Mouse (Mus musculus) MEL (cell line): ENCODE measurements around the gene Spsb1. TPM values are rescaled to one million over a fixed set of nuclear protein-coding genes. Genes with fewer than 3 reads are reported as not detected.

Source experiments
- DNase-seq: peaks from one replicate; pipeline ENCODE4 v3.0.0; 2011; ENCODE audit warnings: low read depth, low spot score
- H3K27ac ChIP-seq: 2 replicates; pipeline ENCODE4 v1.5.1; 2012; ENCODE audit warnings: low read depth, mild to moderate bottlenecking, control low read depth, low read length, moderate library complexity; ENCODE audit not compliant: control insufficient read depth
- H3K27me3 ChIP-seq, 2 experiments: fragments of 150-350 bp in 1 of 2; sonication (generic) in 1 of 2; 2 replicates each; pipeline ENCODE4 v1.6.1; 2012; ENCODE audit warnings: low read length in 2 of 2, mild to moderate bottlenecking in 2 of 2, improper control_type of control experiment in 1 of 2, moderate library complexity in 1 of 2; ENCODE audit not compliant: insufficient read depth in 2 of 2, control insufficient read depth in 1 of 2
- H3K36me3 ChIP-seq, 2 experiments: 2 replicates each; pipeline ENCODE4 v1.6.1; 2012 to 2014; ENCODE audit warnings: low read length in 2 of 2, improper control_type of control experiment in 1 of 2, inconsistent platforms in 1 of 2, mild to moderate bottlenecking in 1 of 2; ENCODE audit not compliant: insufficient read depth in 2 of 2, control insufficient read depth in 1 of 2
- H3K4me1 ChIP-seq, 2 experiments: fragments of 150-350 bp in 1 of 2; sonication (generic) in 1 of 2; 2 replicates each; pipeline ENCODE4 v1.6.1; 2012; ENCODE audit warnings: low read length in 2 of 2, improper control_type of control experiment in 1 of 2, mild to moderate bottlenecking in 1 of 2; ENCODE audit not compliant: insufficient read depth in 2 of 2, control insufficient read depth in 1 of 2
- H3K4me3 ChIP-seq, 2 experiments: fragments of 150-350 bp in 1 of 2; sonication (generic) in 1 of 2; 2 replicates each; pipeline ENCODE4 v1.5.1; 2012; ENCODE audit warnings: low read depth in 2 of 2, low read length in 2 of 2, mild to moderate bottlenecking in 2 of 2, moderate library complexity in 2 of 2, control low read depth in 1 of 2, improper control_type of control experiment in 1 of 2; ENCODE audit not compliant: control insufficient read depth in 1 of 2, insufficient read depth in 1 of 2
- H3K79me2 ChIP-seq: 2 replicates; pipeline ENCODE4 v1.6.1; 2012; ENCODE audit warnings: mild to moderate bottlenecking, low read length, moderate library complexity; ENCODE audit not compliant: control insufficient read depth, poor library complexity, insufficient read depth
- H3K9ac ChIP-seq: 2 replicates; pipeline ENCODE4 v1.6.1; 2012; ENCODE audit warnings: low read depth, mild to moderate bottlenecking, control low read depth, low read length, moderate library complexity; ENCODE audit not compliant: control insufficient read depth, poor library complexity, severe bottlenecking
- H3K9me3 ChIP-seq: fragments of 150-350 bp; sonication (generic); replicated peaks from 2 replicates; pipeline ENCODE4 v1.6.1; 2012; ENCODE audit warnings: mild to moderate bottlenecking, low read length, improper control_type of control experiment, moderate library complexity; ENCODE audit not compliant: insufficient read depth
- EP300 ChIP-seq, 2 experiments: IDR thresholded peaks; 2 replicates each; pipeline ENCODE4 v1.6.1; 2011; ENCODE audit warnings: improper control_type of control experiment in 2 of 2, low read length in 2 of 2, low read depth in 1 of 2, mild to moderate bottlenecking in 1 of 2
- ETS1 ChIP-seq: IDR thresholded peaks from 2 replicates; pipeline ENCODE4 v1.6.1; 2012; ENCODE audit warnings: low read depth, mild to moderate bottlenecking, inconsistent platforms, low read length, improper control_type of control experiment, moderate library complexity
- GABPA ChIP-seq: IDR thresholded peaks from 2 replicates; pipeline ENCODE4 v1.6.1; 2012; ENCODE audit warnings: low read depth, mild to moderate bottlenecking, inconsistent platforms, low read length, improper control_type of control experiment, moderate library complexity
- GATA1 ChIP-seq: IDR thresholded peaks from 2 replicates; pipeline ENCODE4 v1.6.1; 2011; ENCODE audit warnings: low read depth, low read length, improper control_type of control experiment
- JUND ChIP-seq: IDR thresholded peaks from 2 replicates; pipeline ENCODE4 v1.6.1; 2011; ENCODE audit warnings: low read depth, mild to moderate bottlenecking, improper control_type of control experiment, low read length
- KAT2A ChIP-seq: conservative IDR thresholded peaks from 2 replicates; pipeline ENCODE4 v1.6.1; 2012; ENCODE audit warnings: low read depth, low read length, improper control_type of control experiment, inconsistent platforms
- MXI1 ChIP-seq: IDR thresholded peaks from 2 replicates; pipeline ENCODE4 v1.6.1; 2011; ENCODE audit warnings: mild to moderate bottlenecking, low read depth, low read length, improper control_type of control experiment
- MYB ChIP-seq: IDR thresholded peaks from 2 replicates; pipeline ENCODE4 v1.6.1; 2011; ENCODE audit warnings: mild to moderate bottlenecking, low read depth, low read length, improper control_type of control experiment
- NELFE ChIP-seq: IDR thresholded peaks from 2 replicates; pipeline ENCODE4 v1.6.1; 2011; ENCODE audit warnings: low read depth, low read length, improper control_type of control experiment
- NRF1 ChIP-seq: IDR thresholded peaks from 2 replicates; pipeline ENCODE4 v1.6.1; 2014; ENCODE audit warnings: low read depth, mild to moderate bottlenecking, inconsistent platforms, low read length, improper control_type of control experiment, moderate library complexity; ENCODE audit not compliant: poor library complexity, insufficient read depth, severe bottlenecking
- POLR2AphosphoS5 ChIP-seq: IDR thresholded peaks from 2 replicates; pipeline ENCODE4 v1.6.1; 2012; ENCODE audit warnings: low read depth, borderline replicate concordance, mild to moderate bottlenecking, inconsistent platforms, low read length, moderate library complexity, mixed read lengths
- RCOR1 ChIP-seq: IDR thresholded peaks from 2 replicates; pipeline ENCODE4 v1.6.1; 2012; ENCODE audit warnings: low read depth, mild to moderate bottlenecking, inconsistent platforms, low read length, improper control_type of control experiment
- TAL1 ChIP-seq: IDR thresholded peaks from 2 replicates; pipeline ENCODE4 v1.6.1; 2012; ENCODE audit warnings: mild to moderate bottlenecking, inconsistent platforms, low read length, moderate library complexity, mixed read lengths
- TCF12 ChIP-seq: IDR thresholded peaks from 2 replicates; pipeline ENCODE4 v1.6.1; 2014; ENCODE audit warnings: low read depth, mild to moderate bottlenecking, inconsistent platforms, low read length, improper control_type of control experiment, moderate library complexity
- UBTF ChIP-seq: IDR thresholded peaks from 2 replicates; pipeline ENCODE4 v1.6.1; 2012; ENCODE audit warnings: low read depth, mild to moderate bottlenecking, inconsistent platforms, low read length, improper control_type of control experiment, moderate library complexity, borderline replicate concordance; ENCODE audit not compliant: insufficient read depth
- USF2 ChIP-seq, 2 experiments: IDR thresholded peaks; 2 replicates each; pipeline ENCODE4 v1.6.1; 2011 to 2012; ENCODE audit warnings: improper control_type of control experiment in 2 of 2, low read length in 2 of 2, borderline replicate concordance in 1 of 2, inconsistent platforms in 1 of 2, low read depth in 1 of 2, mild to moderate bottlenecking in 1 of 2; ENCODE audit not compliant: insufficient read depth in 1 of 2
- polyA plus RNA-seq, 2 experiments: library from polyadenylated mRNA; stranded (reverse) in 1 of 2; unstranded in 1 of 2; fragments of >175 nt in 1 of 2; fragments of >200 nt in 1 of 2; gene quantifications; 2 replicates each; pipeline versions ENCODE4 v1.2.1 to v1.2.4; 2012; ENCODE audit warnings: low replicate concordance in 2 of 2, low read depth in 1 of 2; ENCODE audit not compliant: insufficient read length in 2 of 2, insufficient read depth in 1 of 2, missing spikeins in 1 of 2
- total RNA-seq: library from RNA; depleted of rRNA; stranded (reverse); fragments of 300-350 nt; gene quantifications from 2 replicates; pipeline ENCODE4 v1.2.3, GENCODE M21; 2012

The Spsb1 gene
- total and polyA plus RNA-seq, 3 experiments: 0.12 to 0.25 TPM; not detected in 1

- peak overlapping the region; percentile 37; the same call in 1 of the 2 replicates for H3K9ac ChIP-seq
- peak overlapping the region; percentile 2 to 24 for H3K4me3 ChIP-seq
- peaks cover 0 to 16% of the 10 kb centered on the region in 2 experiments; a peak in 2 of 4 replicates for H3K36me3 ChIP-seq
- no peaks in the 10 kb centered on the region for H3K27me3 ChIP-seq
- peak overlapping the region; percentile 47 for H3K27ac ChIP-seq
- TF ChIP-seq MXI1: 0 out of 2 replicates have a peak, but pooled peaks have one; percentile 31
- peak; percentile 63; the same call in 1 of the 2 replicates for TF ChIP-seq ETS1
- peak; percentile 68 for TF ChIP-seq GATA1
- TF ChIP-seq GABPA: no peak
- TF ChIP-seq USF2 (IDR thresholded peaks at IDR 0.05; ENCODE audit: borderline replicate concordance in 1 of 2, insufficient read depth in 1 of 2, low read depth in 1 of 2, low read length in 2 of 2): no peak
- TF ChIP-seq TAL1: peak; percentile 34; the same call in 1 of the 2 replicates
- peak in 1 of 2 experiments; percentile 47; a peak in 1 of 4 replicates for TF ChIP-seq EP300 (IDR thresholded peaks at IDR 0.05; ENCODE audit: low read depth in 1 of 2, low read length in 2 of 2)
- 0 out of 2 replicates have a peak, but pooled peaks have one; percentile 26 for TF ChIP-seq RCOR1
- H3K4me1 ChIP-seq: peaks cover 2 to 20% of the 10 kb centered on the region in 2 experiments
- H3K9me3 ChIP-seq: no peaks in the 10 kb centered on the region
- peak; percentile 86 for DNase-seq
- H3K79me2 ChIP-seq: no peaks in the 10 kb centered on the region
These were observed 34.2 kb upstream of the Spsb1 start for GRCm38 (mm10) chr4:149988931-149989556.

- Histone ChIP-seq H3K36me3 (peaks cover 0 to 16% of the 10 kb centered on the region in 2 experiments; a peak in 2 of 4 replicates), H3K4me3 (no peak overlapping the region), H3K27ac (no peak overlapping the region), H3K4me1 (peaks cover 2 to 20% of the 10 kb centered on the region in 2 experiments), H3K27me3 (no peaks in the 10 kb centered on the region), H3K9me3 (no peaks in the 10 kb centered on the region), H3K79me2 (no peaks in the 10 kb centered on the region), H3K9ac (no peak overlapping the region)
- TF ChIP-seq NRF1 (no peak), POLR2AphosphoS5 (no peak), TCF12 (no peak), UBTF (no peak), MYB (no peak), ETS1 (no peak), JUND (no peak), NELFE (no peak), KAT2A (no peak)
- no peak for DNase-seq
These were observed 33.5 kb upstream of the Spsb1 start for GRCm38 (mm10) chr4:149988301-149988700.
